Mouse (Mus musculus) embryonic facial prominence, embryonic 13.5 days (tissue): ENCODE measurements around the gene Prr12. TPM values are rescaled to one million over a fixed set of nuclear protein-coding genes. Genes with fewer than 3 reads are reported as not detected.

Experiments
- ATAC-seq: fragments of 200-750 bp; cut with Nextera tagmentation; 2 replicates; pipeline ENCODE4 v1.8.0; 2017; ENCODE audit warnings: low read depth; ENCODE audit not compliant: insufficient number of reproducible peaks, insufficient read depth, low FRiP score, low TSS enrichment
- H3K27ac ChIP-seq: fragments of 300-500 bp; sonication (generic); 2 replicates; pipeline ENCODE4 v1.5.1; 2015; ENCODE audit warnings: moderate library complexity, mild to moderate bottlenecking, inconsistent platforms
- H3K27me3 ChIP-seq: fragments of 300-500 bp; sonication (generic); 2 replicates; pipeline ENCODE4 v1.6.1; 2015; ENCODE audit warnings: mild to moderate bottlenecking, inconsistent platforms
- H3K36me3 ChIP-seq: fragments of 300-500 bp; sonication (generic); 2 replicates; pipeline ENCODE4 v1.6.1; 2015; ENCODE audit warnings: mild to moderate bottlenecking, inconsistent platforms
- H3K4me1 ChIP-seq: fragments of 300-500 bp; sonication (generic); 2 replicates; pipeline ENCODE4 v1.6.1; 2015; ENCODE audit warnings: inconsistent platforms
- H3K4me2 ChIP-seq: fragments of 300-500 bp; sonication (generic); 2 replicates; pipeline ENCODE4 v1.6.1; 2015; ENCODE audit warnings: moderate library complexity, mild to moderate bottlenecking, inconsistent platforms
- H3K4me3 ChIP-seq: fragments of 300-500 bp; sonication (generic); 2 replicates; pipeline ENCODE4 v1.5.1; 2015; ENCODE audit warnings: mild to moderate bottlenecking, inconsistent platforms
- H3K9ac ChIP-seq: fragments of 300-500 bp; sonication (generic); 2 replicates; pipeline ENCODE4 v1.6.1; 2015; ENCODE audit warnings: mild to moderate bottlenecking, inconsistent platforms
- H3K9me3 ChIP-seq: fragments of 300-500 bp; sonication (generic); 2 replicates; pipeline ENCODE4 v1.6.1; 2016; ENCODE audit warnings: inconsistent platforms
- WGBS: fragments of 180-500 bp; shearing (Covaris S2); methylation state at CpG from one replicate; pipeline ENCODE4 v1.1.7; 2015; ENCODE audit warnings: mixed read lengths; 5-methylcytosine and 5-hydroxymethylcytosine counted together
- polyA plus RNA-seq: library from polyadenylated mRNA; unstranded; fragments of >200 nt; fragmentation: Nextera tagmentation; extraction: Ambion mirVana; gene quantifications from 2 replicates; pipeline ENCODE4 v1.2.1, GENCODE M21; 2015

The Prr12 gene
- polyA plus RNA-seq, 1 experiment from 2014 or later, result 15.7 TPM

DNA sequence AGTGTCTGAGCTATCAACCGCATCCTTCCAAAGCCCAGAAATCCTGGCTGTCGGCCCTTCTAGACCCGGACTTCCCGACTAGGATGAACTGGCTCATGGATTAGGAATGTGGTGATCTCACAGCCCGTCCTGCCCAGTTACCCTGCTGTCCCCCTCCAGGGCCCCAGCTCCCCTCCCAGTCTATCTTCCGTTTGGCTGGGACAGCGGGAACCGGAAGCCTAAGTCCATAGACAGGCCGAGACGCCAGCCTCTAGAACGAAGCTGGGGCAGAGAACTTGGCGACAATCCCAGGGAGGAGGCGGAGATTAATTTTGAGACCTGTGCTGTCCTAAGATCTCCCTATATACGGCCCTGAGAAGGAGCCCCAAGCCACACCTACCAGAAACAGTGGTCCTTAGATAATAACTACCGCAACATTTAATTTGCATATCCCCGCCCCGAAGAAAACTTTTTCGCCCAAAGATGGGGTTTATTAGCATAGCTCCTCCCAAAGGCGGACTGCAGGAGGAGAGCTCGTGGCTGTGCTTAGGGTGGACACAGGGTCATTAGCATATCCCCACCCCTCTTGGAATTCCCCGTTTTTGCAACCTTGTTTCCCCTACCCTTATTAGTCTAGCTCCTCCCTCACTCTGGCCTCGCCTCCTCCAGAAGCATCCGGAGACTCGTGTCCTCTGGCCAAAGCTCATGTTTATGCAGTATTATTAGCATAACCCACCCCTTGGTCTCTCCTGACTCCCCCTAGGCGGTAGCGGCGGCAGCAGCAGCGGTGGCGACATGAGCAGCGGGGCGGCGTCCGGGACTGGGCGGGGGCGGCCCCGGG is 35.2 kb downstream of the Prr12 start, which contains the start of gene Rras:
Gene Rras, plus strand, starts transcription at position 720 of the 820 bp plus-strand sequence.
- peaks cover 29% of the 10 kb centered on the region for H3K4me1 ChIP-seq
- WGBS, result under 1% methylated on average over 36 of the region's 36 CpGs

GRCm38 (mm10) chr7:45016761-45017160 is 35.9 kb downstream of the Prr12 start:
- no peaks in the 10 kb centered on the region for H3K9me3 ChIP-seq

More for the DNA sequence above, 35.2 kb downstream of the Prr12 start, which contains the start of gene Rras:
- peak; percentile 88 for ATAC-seq
- Histone ChIP-seq H3K4me2 (peak within 1 kb of the TSS; percentile 90), H3K4me3 (peak within 1 kb of the TSS; percentile 90), H3K9me3 (no peaks in the 10 kb centered on the region), H3K27ac (peak within 1 kb of the TSS; percentile 95), H3K9ac (peak within 1 kb of the TSS; percentile 75), H3K27me3 (no peaks in the 10 kb centered on the region), H3K36me3 (peaks cover 16% of the 10 kb centered on the region)

DNA sequence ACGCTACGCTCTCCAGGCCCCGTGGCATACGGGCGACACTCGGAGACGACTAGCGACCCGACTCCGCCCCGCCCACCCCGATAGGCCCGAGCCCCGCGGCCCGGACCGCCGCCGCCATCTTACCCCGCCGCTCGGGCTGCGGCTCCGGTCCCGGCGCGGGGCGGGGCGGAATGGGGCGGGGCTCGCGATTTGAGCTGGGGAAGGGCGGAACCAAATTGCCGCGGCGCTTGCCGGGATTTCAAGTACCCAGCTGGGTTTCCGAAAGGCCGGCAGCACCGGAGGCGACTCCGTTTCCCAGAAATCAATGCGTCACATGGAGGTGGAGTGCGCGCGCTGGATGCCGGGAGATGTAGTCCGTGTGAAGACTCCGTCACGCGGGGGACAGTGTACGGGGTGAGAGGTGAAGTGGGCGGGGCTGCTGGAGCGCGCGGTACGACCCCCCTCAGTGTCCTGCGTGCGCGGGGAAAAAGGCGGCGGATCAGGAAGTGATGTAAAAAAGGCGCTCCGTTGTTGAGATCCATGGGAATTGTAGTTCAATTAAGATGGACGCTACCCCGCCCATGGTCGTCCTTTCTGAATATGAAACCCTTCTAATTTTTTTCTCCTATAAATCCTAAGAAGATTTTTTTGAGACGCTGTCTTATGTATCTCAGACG is 36.6 kb downstream of the Prr12 start, which contains the start of gene Scaf1:
Gene Scaf1, minus strand, starts transcription at position 407 of the 656 bp plus-strand sequence.
- peak; percentile 91 for ATAC-seq
- peak within 1 kb of the TSS; percentile 90 for H3K4me2 ChIP-seq
- H3K27me3 ChIP-seq, result no peaks in the 10 kb centered on the region
- peak within 1 kb of the TSS; percentile 90 for H3K4me3 ChIP-seq
- WGBS, result under 1% methylated on average over 69 of the region's 69 CpGs
- no peaks in the 10 kb centered on the region for H3K9me3 ChIP-seq
- H3K4me1 ChIP-seq, result peaks cover 29% of the 10 kb centered on the region
- H3K36me3 ChIP-seq, result peaks cover 29% of the 10 kb centered on the region
- peak within 1 kb of the TSS; percentile 97 for H3K9ac ChIP-seq
- peak within 1 kb of the TSS; percentile 95 for H3K27ac ChIP-seq

More at GRCm38 (mm10) chr7:45016761-45017160, 35.9 kb downstream of the Prr12 start:
- Histone ChIP-seq H3K27me3 (no peaks in the 10 kb centered on the region), H3K4me1 (peaks cover 29% of the 10 kb centered on the region), H3K36me3 (peaks cover 23% of the 10 kb centered on the region), H3K4me3 (peak overlapping the region; percentile 90), H3K9ac (peak overlapping the region; percentile 62), H3K4me2 (peak overlapping the region; percentile 90), H3K27ac (peak overlapping the region; percentile 95)
- ATAC-seq, result no peak
- under 1% methylated on average over 4 of the region's 4 CpGs for WGBS

DNA sequence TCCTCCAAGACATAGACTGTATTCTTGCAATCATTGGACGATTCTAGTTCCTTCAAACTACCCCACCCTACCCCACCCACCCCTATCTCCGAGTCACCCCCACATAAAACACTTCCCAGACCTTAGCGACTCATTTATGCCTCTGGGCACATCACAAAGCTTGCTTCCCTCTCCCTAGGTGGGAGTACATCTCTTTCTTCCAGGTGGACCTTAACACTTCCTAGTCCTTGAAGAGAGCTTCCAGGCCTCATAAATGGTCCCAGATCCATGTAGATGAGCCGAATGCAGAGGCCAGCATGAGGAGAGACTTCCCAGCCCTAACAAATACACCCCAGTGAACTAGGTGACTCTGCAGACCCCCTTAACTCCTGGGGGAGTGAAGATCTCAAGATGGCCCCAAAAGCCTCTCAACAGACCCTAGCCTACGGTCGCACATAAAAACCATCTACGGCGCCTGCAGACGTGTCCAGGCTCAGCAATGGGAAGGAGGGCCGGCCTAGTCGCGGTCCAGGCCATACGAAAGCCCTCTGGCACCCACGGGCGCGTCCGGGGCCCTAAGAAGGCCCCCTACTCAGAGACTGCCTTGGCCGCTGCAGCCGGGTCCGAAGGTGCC is 37.2 kb downstream of the Prr12 start:
- Histone ChIP-seq H3K4me2 (peak overlapping the region; percentile 80), H3K27ac (peak overlapping the region; percentile 95), H3K9ac (peak overlapping the region; percentile 97), H3K4me3 (peak overlapping the region; percentile 90), H3K9me3 (no peaks in the 10 kb centered on the region), H3K36me3 (peaks cover 34% of the 10 kb centered on the region), H3K4me1 (peaks cover 29% of the 10 kb centered on the region), H3K27me3 (no peaks in the 10 kb centered on the region)
- WGBS, result 1% methylated on average over 20 of the region's 20 CpGs
- no peak for ATAC-seq

DNA sequence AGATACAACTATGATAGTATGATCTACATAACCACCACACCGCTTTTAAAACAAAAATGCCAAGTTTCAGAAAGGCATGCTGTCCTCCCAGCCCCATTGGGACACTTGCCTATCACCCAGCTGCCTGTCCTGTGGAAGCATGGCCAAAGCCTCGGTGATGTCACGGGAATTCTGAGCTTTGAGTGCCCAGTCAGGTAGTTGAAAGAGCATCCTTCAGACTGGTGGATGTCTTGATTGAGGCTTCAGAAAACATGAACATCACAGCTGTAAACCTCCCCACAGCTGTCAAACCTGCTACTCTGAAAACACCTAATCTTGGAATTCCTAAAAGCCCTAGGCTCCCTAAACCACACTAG is 38.6 kb downstream of the Prr12 start:
- Histone ChIP-seq H3K27me3 (no peaks in the 10 kb centered on the region), H3K36me3 (peaks cover 48% of the 10 kb centered on the region), H3K27ac (no peak overlapping the region), H3K4me3 (no peak overlapping the region; the same call in 1 of the 2 replicates), H3K9ac (peak overlapping the region; percentile 37; the same call in 1 of the 2 replicates), H3K9me3 (no peaks in the 10 kb centered on the region), H3K4me1 (peaks cover 26% of the 10 kb centered on the region), H3K4me2 (no peak overlapping the region)
- 95% methylated on average over 3 of the region's 3 CpGs for WGBS
- no peak for ATAC-seq

GRCm38 (mm10) chr7:45013366-45014095 is 39.1 kb downstream of the Prr12 start:
- Histone ChIP-seq H3K4me2 (no peak overlapping the region), H3K36me3 (peaks cover 53% of the 10 kb centered on the region), H3K27me3 (no peaks in the 10 kb centered on the region), H3K9me3 (no peaks in the 10 kb centered on the region), H3K9ac (no peak overlapping the region), H3K4me1 (peaks cover 21% of the 10 kb centered on the region), H3K4me3 (no peak overlapping the region), H3K27ac (no peak overlapping the region)
- 95% methylated on average over 16 of the region's 16 CpGs for WGBS
- ATAC-seq, result no peak

GRCm38 (mm10) chr7:45012824-45013223 is 39.9 kb downstream of the Prr12 start:
- Histone ChIP-seq H3K36me3 (peaks cover 60% of the 10 kb centered on the region), H3K4me1 (peaks cover 15% of the 10 kb centered on the region), H3K9me3 (no peaks in the 10 kb centered on the region), H3K9ac (no peak overlapping the region), H3K27me3 (no peaks in the 10 kb centered on the region), H3K4me3 (no peak overlapping the region), H3K27ac (no peak overlapping the region), H3K4me2 (no peak overlapping the region)
- WGBS, result 86% methylated on average over 4 of the region's 4 CpGs
- ATAC-seq, result no peak

DNA sequence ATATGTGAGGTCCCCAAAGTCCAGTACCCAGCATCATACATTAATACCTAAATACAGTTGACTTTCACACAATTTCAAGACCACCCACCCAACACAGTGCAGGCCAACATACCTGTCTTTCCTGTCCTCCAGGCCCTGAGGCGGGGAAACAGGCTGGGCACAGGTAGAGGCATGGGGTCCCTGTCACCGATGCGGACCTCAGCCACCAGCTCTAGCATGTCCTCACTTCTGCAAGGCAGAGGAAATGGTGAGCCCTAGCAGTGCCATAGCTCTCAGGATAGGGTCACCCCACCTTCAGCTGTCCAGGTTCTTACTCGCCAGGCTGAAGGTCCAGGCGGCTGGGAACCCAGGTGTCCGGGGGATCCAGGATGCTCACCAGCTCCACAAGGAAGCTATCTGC is 40.7 kb downstream of the Prr12 start:
- Histone ChIP-seq H3K9me3 (no peaks in the 10 kb centered on the region), H3K4me3 (no peak overlapping the region), H3K27me3 (no peaks in the 10 kb centered on the region), H3K36me3 (peaks cover 68% of the 10 kb centered on the region), H3K27ac (no peak overlapping the region), H3K4me2 (no peak overlapping the region), H3K9ac (no peak overlapping the region), H3K4me1 (peaks cover 15% of the 10 kb centered on the region)
- WGBS, result 96% methylated on average over 6 of the region's 6 CpGs
- no peak for ATAC-seq

DNA sequence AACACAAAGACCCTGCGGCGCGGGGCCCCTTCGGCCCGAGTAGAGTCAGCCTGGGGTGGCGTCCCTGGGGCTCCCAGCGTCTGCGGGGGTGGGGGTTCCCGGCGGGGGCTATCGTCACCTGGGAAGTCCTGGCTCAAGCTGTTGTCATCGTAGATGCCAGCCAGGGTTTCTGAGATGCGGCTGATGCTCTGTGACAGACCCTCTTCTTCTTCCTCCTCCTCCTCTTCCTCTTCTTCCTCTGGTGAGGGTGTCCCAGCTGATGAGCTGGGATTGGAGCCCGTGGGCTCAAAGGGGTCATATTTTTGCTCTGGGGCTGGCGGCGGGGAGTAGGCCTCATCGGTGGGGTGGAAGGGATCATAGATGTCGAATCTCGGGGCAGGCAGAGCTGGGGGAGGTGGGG is 44.3 kb downstream of the Prr12 start:
- no peak overlapping the region for H3K4me3 ChIP-seq
- H3K4me1 ChIP-seq, result no peaks in the 10 kb centered on the region
- H3K27ac ChIP-seq, result no peak overlapping the region
- no peak overlapping the region for H3K4me2 ChIP-seq
- H3K27me3 ChIP-seq, result no peaks in the 10 kb centered on the region
- no peaks in the 10 kb centered on the region for H3K9me3 ChIP-seq
- 94% methylated on average over 19 of the region's 19 CpGs for WGBS
- H3K36me3 ChIP-seq, result peaks cover 96% of the 10 kb centered on the region
- ATAC-seq, result no peak
- H3K9ac ChIP-seq, result no peak overlapping the region

- Histone ChIP-seq H3K4me2 (no peak overlapping the region), H3K27ac (no peak overlapping the region), H3K4me1 (no peaks in the 10 kb centered on the region), H3K36me3 (peaks cover 96% of the 10 kb centered on the region), H3K9ac (no peak overlapping the region), H3K4me3 (no peak overlapping the region), H3K27me3 (no peaks in the 10 kb centered on the region), H3K9me3 (no peaks in the 10 kb centered on the region)
- WGBS, result 94% methylated on average over 30 of the region's 30 CpGs
- ATAC-seq, result no peak
These were observed 44.8 kb downstream of the Prr12 start for GRCm38 (mm10) chr7:45007846-45008245.

GRCm38 (mm10) chr7:45007141-45007540 is 45.5 kb downstream of the Prr12 start:
- Histone ChIP-seq H3K27me3 (no peaks in the 10 kb centered on the region), H3K27ac (no peak overlapping the region), H3K9me3 (no peaks in the 10 kb centered on the region), H3K4me1 (no peaks in the 10 kb centered on the region), H3K4me3 (no peak overlapping the region), H3K36me3 (peaks cover 96% of the 10 kb centered on the region), H3K9ac (no peak overlapping the region), H3K4me2 (no peak overlapping the region)
- 96% methylated on average over 29 of the region's 29 CpGs for WGBS
- no peak for ATAC-seq
